Mouse (Mus musculus) CH12.LX (cell line): ENCODE measurements around the gene Hand1. TPM values are rescaled to one million over a fixed set of nuclear protein-coding genes. Genes with fewer than 3 reads are reported as not detected.

Experiments
- DNase-seq: peaks from one replicate; pipeline ENCODE4 v3.0.0-alpha.2; 2013; ENCODE audit errors: extremely low read depth
- H3K27ac ChIP-seq: 2 replicates; pipeline ENCODE4 v1.5.1; 2012; ENCODE audit warnings: low read depth, mild to moderate bottlenecking, control low read depth, moderate library complexity; ENCODE audit not compliant: insufficient read depth
- H3K27me3 ChIP-seq: replicated peaks from 2 replicates; pipeline ENCODE3; 2012; ENCODE audit warnings: inconsistent platforms
- H3K36me3 ChIP-seq, 2 experiments: replicated peaks in 1 of 2; 2 replicates each; pipeline versions ENCODE3 to v1.6.1; 2012; ENCODE audit warnings: inconsistent platforms in 1 of 2, low read length in 1 of 2, mild to moderate bottlenecking in 1 of 2, mixed read lengths in 1 of 2, moderate library complexity in 1 of 2; ENCODE audit not compliant: control insufficient read depth in 1 of 2, insufficient read depth in 1 of 2
- H3K4me1 ChIP-seq, 2 experiments: 2 replicates each; pipeline ENCODE4 v1.6.1; 2012; ENCODE audit warnings: inconsistent platforms in 1 of 2, moderate library complexity in 1 of 2; ENCODE audit not compliant: insufficient read depth in 2 of 2, control insufficient read depth in 1 of 2
- H3K4me2 ChIP-seq: 2 replicates; pipeline ENCODE4 v1.6.1; 2012; ENCODE audit warnings: low read depth, mild to moderate bottlenecking, control low read depth; ENCODE audit not compliant: poor library complexity, insufficient read depth, severe bottlenecking
- H3K4me3 ChIP-seq, 3 experiments: fragments of 150-350 bp in 1 of 3; sonication (generic) in 1 of 3; replicated peaks in 1 of 3; 2 replicates each; pipeline versions ENCODE3 to v1.5.1; 2011 to 2012; ENCODE audit warnings: low read depth in 2 of 3, low read length in 2 of 3, mild to moderate bottlenecking in 2 of 3, moderate library complexity in 2 of 3, control low read depth in 1 of 3, improper control_type of control experiment in 1 of 3, inconsistent platforms in 1 of 3, mixed read lengths in 1 of 3; ENCODE audit not compliant: poor library complexity in 1 of 3
- H3K79me2 ChIP-seq: replicated peaks from 2 replicates; pipeline ENCODE4 v1.6.1; 2012; ENCODE audit warnings: mild to moderate bottlenecking, moderate library complexity; ENCODE audit not compliant: control insufficient read depth, poor library complexity, insufficient read depth, severe bottlenecking; ENCODE audit errors: extremely low read depth
- H3K9ac ChIP-seq: 2 replicates; pipeline ENCODE4 v1.6.1; 2012; ENCODE audit warnings: low read depth, mild to moderate bottlenecking, control low read depth, moderate library complexity; ENCODE audit not compliant: insufficient read depth
- H3K9me3 ChIP-seq: replicated peaks from 2 replicates; pipeline ENCODE3; 2012; ENCODE audit warnings: low read length, inconsistent platforms, mixed read lengths
- GABPA ChIP-seq: IDR thresholded peaks from 2 replicates; pipeline ENCODE4 v1.6.1; 2012; ENCODE audit warnings: low read depth, low read length, improper control_type of control experiment, inconsistent platforms; ENCODE audit not compliant: insufficient replicate concordance
- MAFK ChIP-seq: IDR thresholded peaks from 2 replicates; pipeline ENCODE4 v1.6.1; 2011; ENCODE audit warnings: low read length, improper control_type of control experiment; ENCODE audit not compliant: insufficient replicate concordance
- MEF2A ChIP-seq: IDR thresholded peaks from 2 replicates; pipeline ENCODE4 v1.6.1; 2014; ENCODE audit warnings: low read depth, mild to moderate bottlenecking, inconsistent platforms, low read length, improper control_type of control experiment, borderline replicate concordance
- MXI1 ChIP-seq: IDR thresholded peaks from 2 replicates; pipeline ENCODE4 v1.6.1; 2011; ENCODE audit warnings: mild to moderate bottlenecking, low read depth, low read length, improper control_type of control experiment
- SMC3 ChIP-seq: IDR thresholded peaks from 2 replicates; pipeline ENCODE4 v1.6.1; 2011; ENCODE audit warnings: low read depth, low read length, improper control_type of control experiment
- TBP ChIP-seq: conservative IDR thresholded peaks from 2 replicates; pipeline ENCODE4 v1.6.1; 2011; ENCODE audit warnings: low read depth, low read length, improper control_type of control experiment
- UBTF ChIP-seq: IDR thresholded peaks from 2 replicates; pipeline ENCODE4 v1.6.1; 2012; ENCODE audit warnings: low read depth, mild to moderate bottlenecking, inconsistent platforms, low read length, improper control_type of control experiment, moderate library complexity
- ZNF384 ChIP-seq: IDR thresholded peaks from 2 replicates; pipeline ENCODE4 v1.6.1; 2012; ENCODE audit warnings: low read depth, low read length, improper control_type of control experiment, inconsistent platforms
- dilution Hi-C: fragments of 300-500 bp; cut with MboI; formaldehyde crosslinking; loops from 2 replicates; pipeline ENCODE4 v1.14.3; 2020; ENCODE audit warnings: low sequenced_read_pairs; ENCODE audit not compliant: extremely low pct_unique_long_range_greater_than_20kb, extremely low pct_ligation_motif_present
- in situ Hi-C: fragments of 300-500 bp; cut with MboI; formaldehyde crosslinking; loops from 3 replicates; pipeline ENCODE4 v1.14.3; 2019; ENCODE audit warnings: low sequenced_read_pairs, low pct_ligation_motif_present, low pct_unique_long_range_greater_than_20kb, mixed read lengths
- polyA plus RNA-seq: library from polyadenylated mRNA; unstranded; fragments of >175 nt; gene quantifications from 2 replicates; pipeline ENCODE4 v1.2.1, GENCODE M21; 2012; ENCODE audit warnings: low read depth; ENCODE audit not compliant: insufficient read length
- total RNA-seq, 2 experiments: library from RNA; depleted of rRNA; stranded (reverse); fragments of 300-350 nt in 1 of 2; fragments of >200 nt in 1 of 2; gene quantifications; 2 replicates each; pipeline ENCODE4 v1.2.3; 2012 to 2014

Hand1 gene
- total and polyA plus RNA-seq, 3 experiments, result not detected

DNA sequence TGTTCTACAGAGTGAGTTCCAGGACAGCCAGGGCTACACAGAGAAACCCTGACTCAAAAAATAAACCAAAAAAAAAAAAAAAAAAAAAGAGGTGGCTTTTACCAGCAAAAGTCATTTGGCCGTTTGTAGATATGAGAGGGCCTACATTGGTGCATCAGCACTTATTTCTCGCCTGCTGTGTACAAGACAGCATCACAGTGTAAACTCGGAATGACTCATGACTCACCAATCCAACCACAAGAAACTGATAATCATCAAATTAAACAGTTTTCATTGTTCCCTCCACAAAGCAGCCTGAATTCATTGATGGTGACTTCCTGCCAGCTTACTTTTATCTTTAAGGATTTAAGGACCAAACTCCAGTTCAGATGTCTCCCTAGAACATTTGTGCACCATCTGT lies 27.6 kb downstream of the Hand1 start:
- no peak overlapping the region for H3K4me3 ChIP-seq
- no peak overlapping the region for H3K27ac ChIP-seq
- no peak for TF ChIP-seq MAFK
- TF ChIP-seq GABPA, result no peak
- no peak for TF ChIP-seq MXI1
- no peak overlapping the region for H3K4me2 ChIP-seq
- dilution Hi-C loops, result no loop called here
- in situ Hi-C loops, result loop anchor here (10.0 kb wide), 1 partner anchor 280 kb away; no protein-coding TSS in a partner anchor
- H3K36me3 ChIP-seq, result peaks cover 23 to 42% of the 10 kb centered on the region in 2 experiments
- no peak for DNase-seq
- no peaks in the 10 kb centered on the region for H3K9me3 ChIP-seq
- H3K79me2 ChIP-seq, result no peaks in the 10 kb centered on the region
- peaks cover 13% of the 10 kb centered on the region for H3K27me3 ChIP-seq
- no peak overlapping the region for H3K9ac ChIP-seq
- H3K4me1 ChIP-seq, result peaks cover 7 to 22% of the 10 kb centered on the region in 2 experiments; a peak in 3 of 4 replicates

DNA sequence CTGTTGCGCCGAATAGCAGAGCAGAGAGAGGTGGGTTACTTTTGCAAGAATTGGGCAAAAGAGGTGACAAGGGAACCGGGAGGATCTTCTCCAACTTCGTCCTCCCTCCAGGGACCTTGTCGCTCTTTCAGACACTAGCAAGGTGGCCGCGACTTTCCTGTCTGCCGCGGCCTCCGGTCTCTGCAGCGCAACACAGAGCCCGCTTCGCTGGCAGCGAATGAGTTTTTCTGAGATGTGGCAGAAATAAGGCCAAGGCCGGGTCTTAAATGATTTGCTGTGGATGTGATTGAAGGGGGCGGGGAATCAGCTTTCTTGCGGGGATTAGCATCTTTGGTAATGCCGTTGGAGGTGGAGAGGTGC lies 30.1 kb downstream of the Hand1 start:
- in situ Hi-C loops (loop anchor here (5.0 to 10.0 kb wide), 2 partner anchors 135 to 282 kb away; no protein-coding TSS in a partner anchor), dilution Hi-C loops (no loop called here)
- no peak for DNase-seq
- Histone ChIP-seq H3K27ac (no peak overlapping the region), H3K4me1 (peaks cover 7 to 24% of the 10 kb centered on the region in 2 experiments; a peak in 3 of 4 replicates), H3K4me2 (peak overlapping the region; percentile 83), H3K27me3 (peaks cover 13% of the 10 kb centered on the region), H3K79me2 (no peaks in the 10 kb centered on the region), H3K4me3 (peak overlapping the region; percentile 66 to 74 (median 69)), H3K9ac (peak overlapping the region; percentile 70; the same call in 1 of the 2 replicates), H3K36me3 (peaks cover 7 to 20% of the 10 kb centered on the region in 2 experiments)
- no peak for TF ChIP-seq MEF2A
- no peak for TF ChIP-seq TBP
- no peak for TF ChIP-seq SMC3
- TF ChIP-seq, all 38 proteins: peak for 0
- H3K9me3 ChIP-seq, result no peaks in the 10 kb centered on the region

DNA sequence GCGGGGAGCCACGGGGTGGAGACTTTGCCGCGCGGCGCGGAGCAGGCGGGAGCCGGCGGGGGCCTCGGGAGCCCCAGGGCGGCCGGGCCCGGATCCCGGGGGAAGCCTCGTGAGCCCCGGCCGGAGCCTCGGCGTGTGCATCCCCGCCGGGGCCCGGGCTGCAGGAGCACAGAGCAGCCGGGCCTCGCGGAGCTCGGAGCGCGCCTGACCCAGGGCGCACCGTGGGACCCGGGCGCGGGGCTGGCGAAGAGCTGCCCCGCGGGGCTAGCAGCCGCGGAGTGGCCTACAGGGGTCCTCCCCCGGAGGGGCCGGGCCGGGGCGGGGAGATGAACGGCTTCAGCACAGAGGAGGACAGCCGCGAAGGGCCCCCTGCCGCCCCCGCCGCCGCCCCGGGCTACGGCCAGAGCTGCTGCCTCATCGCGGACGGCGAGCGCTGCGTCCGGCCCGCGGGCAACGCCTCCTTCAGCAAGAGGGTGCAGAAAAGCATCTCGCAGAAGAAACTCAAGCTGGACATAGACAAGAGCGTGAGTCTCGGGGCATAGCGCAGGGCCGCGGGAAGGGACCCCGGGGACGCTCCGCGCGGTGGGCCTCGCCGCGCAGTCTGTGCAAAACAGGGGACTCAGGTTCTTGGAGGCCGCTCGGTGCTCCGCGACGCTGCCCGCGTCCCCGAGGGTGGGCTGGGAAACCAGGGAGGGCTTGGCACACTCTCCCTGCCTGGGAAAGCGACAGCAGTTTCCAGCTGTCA lies 30.7 kb downstream of the Hand1 start:
- no peaks in the 10 kb centered on the region for H3K79me2 ChIP-seq
- H3K4me2 ChIP-seq, result peak overlapping the region; percentile 83
- H3K27ac ChIP-seq, result no peak overlapping the region
- peak overlapping the region; percentile 66 to 74 (median 69) for H3K4me3 ChIP-seq
- peak overlapping the region; percentile 70 for H3K9ac ChIP-seq
- peak; percentile 79 for TF ChIP-seq UBTF
- TF ChIP-seq ZNF384, result no peak
- H3K4me1 ChIP-seq, result peaks cover 7 to 24% of the 10 kb centered on the region in 2 experiments; a peak in 3 of 4 replicates
- H3K36me3 ChIP-seq, result peaks cover 5 to 16% of the 10 kb centered on the region in 2 experiments
- H3K27me3 ChIP-seq, result peaks cover 13% of the 10 kb centered on the region
- in situ Hi-C loops, result loop anchor here (5.0 to 10.0 kb wide), 2 partner anchors 135 to 283 kb away; no protein-coding TSS in a partner anchor
- dilution Hi-C loops, result no loop called here
- H3K9me3 ChIP-seq, result no peaks in the 10 kb centered on the region
- DNase-seq, result no peak
